17 mouse cellular contexts compared by ENCODE assay signal in the genomic region with DNA sequence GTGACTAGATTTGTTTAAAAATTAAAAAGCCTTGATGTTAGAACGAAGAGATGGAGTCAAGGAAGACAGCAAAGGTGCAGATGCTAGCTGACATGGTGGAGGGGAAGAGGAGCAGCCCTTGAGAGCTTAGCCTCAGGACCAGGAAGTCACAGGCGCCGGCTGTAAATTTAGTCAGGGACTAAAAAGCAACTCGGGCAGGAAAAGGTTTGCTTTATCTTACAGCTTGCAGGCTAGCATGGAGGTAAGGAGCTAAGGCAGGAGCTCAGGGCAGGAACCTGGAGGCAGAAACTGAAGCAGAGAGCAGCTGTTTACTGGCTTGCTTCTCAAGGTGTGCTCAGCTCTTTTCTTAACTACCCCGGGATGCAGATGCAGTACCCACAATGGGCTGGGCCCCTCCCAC.
"Had no signal": no experiment of that assay in that cellular context is flagged by ENCODE, and none has a peak within 500 bp of the region (broad histone marks: within the 10 kb centered on the region; RNA-seq: fewer than 3 reads in every experiment).

No protein-coding gene starts in this region.

- H3K27me3 ChIP-seq: limb, embryonic 12.5 days; limb, embryonic 15.5 days had no signal

- H3K9me3 ChIP-seq: limb, embryonic 12.5 days; limb, embryonic 15.5 days had no signal

- H3K4me2 ChIP-seq: limb, embryonic 12.5 days; limb, embryonic 15.5 days; liver, embryonic 11.5 days; lung, embryonic 14.5 days; midbrain, embryonic 11.5 days had no signal

- DNase-seq: kidney, adult 2 months; layer of hippocampus, postnatal 36 days; liver, postnatal 0 days; lung, embryonic 14.5 days; lung, postnatal 36 days; midbrain, embryonic 14.5 days; thymus, adult 18-20 months; thymus, postnatal 36 days had no signal

- ATAC-seq: intestine, postnatal 0 days; liver, postnatal 0 days; lung, postnatal 0 days had no signal

- H3K36me3 ChIP-seq: limb, embryonic 12.5 days; limb, embryonic 15.5 days had no signal

- H3K4me3 ChIP-seq: left cerebral cortex, adult 2 months; limb, embryonic 12.5 days; limb, embryonic 15.5 days had no signal

- H3K27ac ChIP-seq: kidney, postnatal 0 days; left cerebral cortex, adult 2 months; limb, embryonic 15.5 days; liver, embryonic 14.5 days had no signal

- H3K9ac ChIP-seq: limb, embryonic 12.5 days; limb, embryonic 15.5 days; liver, embryonic 14.5 days; liver, postnatal 0 days; lung, embryonic 14.5 days had no signal
